Mouse (Mus musculus) hindbrain, embryonic 15.5 days (tissue): Measurements from ENCODE around the gene Acads. TPM values are rescaled to one million over a fixed set of nuclear protein-coding genes. Genes with fewer than 3 reads are reported as not detected.
"Not testable (repeated sequence)": the region's sequence is repeated elsewhere in the genome, so short reads cannot be mapped to it uniquely, and the experiment has no call there.

ENCODE experiments used
- ATAC-seq: fragments of 200-750 bp; cut with Nextera tagmentation; 2 replicates; pipeline ENCODE4 v1.8.0; 2017; ENCODE audit warnings: low read depth, moderate number of reproducible peaks, moderate TSS enrichment; ENCODE audit not compliant: low FRiP score
- H3K27ac ChIP-seq: fragments of 300-500 bp; sonication (generic); replicated peaks from 2 replicates; pipeline ENCODE4 v1.5.1; 2015; ENCODE audit warnings: mild to moderate bottlenecking, inconsistent platforms
- H3K27me3 ChIP-seq: fragments of 300-500 bp; sonication (generic); 2 replicates; pipeline ENCODE4 v1.6.1; 2015; ENCODE audit warnings: control low read depth, inconsistent platforms
- H3K36me3 ChIP-seq: fragments of 300-500 bp; sonication (generic); 2 replicates; pipeline ENCODE4 v1.6.1; 2015; ENCODE audit warnings: control low read depth, inconsistent platforms
- H3K4me1 ChIP-seq: fragments of 300-500 bp; sonication (generic); replicated peaks from 2 replicates; pipeline ENCODE4 v1.6.1; 2015; ENCODE audit warnings: control low read depth, inconsistent platforms
- H3K4me2 ChIP-seq: fragments of 300-500 bp; sonication (generic); 2 replicates; pipeline ENCODE4 v1.6.1; 2015; ENCODE audit warnings: moderate library complexity, mild to moderate bottlenecking, inconsistent platforms
- H3K4me3 ChIP-seq: fragments of 300-500 bp; sonication (generic); 2 replicates; pipeline ENCODE4 v1.5.1; 2015; ENCODE audit warnings: mild to moderate bottlenecking, inconsistent platforms
- H3K9ac ChIP-seq: fragments of 300-500 bp; sonication (generic); 2 replicates; pipeline ENCODE4 v1.6.1; 2015; ENCODE audit warnings: inconsistent platforms
- H3K9me3 ChIP-seq: fragments of 300-500 bp; sonication (generic); 2 replicates; pipeline ENCODE4 v1.6.1; 2016; ENCODE audit warnings: control low read depth, inconsistent platforms
- WGBS: fragments of 180-500 bp; shearing (Covaris S2); methylation state at CpG from one replicate; pipeline ENCODE4 v1.1.7; 2015; 5-methylcytosine and 5-hydroxymethylcytosine counted together
- polyA plus RNA-seq: library from polyadenylated mRNA; unstranded; fragments of >200 nt; fragmentation: Nextera tagmentation; extraction: Ambion mirVana; gene quantifications from 2 replicates; pipeline ENCODE4 v1.2.1, GENCODE M21; 2015

Gene Acads
- polyA plus RNA-seq, 1 experiment from 2014 or later: 23.1 TPM

- ATAC-seq: peak; percentile 97
- WGBS: under 1% methylated on average over 77 of the region's 78 CpGs
- Histone ChIP-seq H3K9me3 (no peaks in the 10 kb centered on the region), H3K4me2 (peak within 1 kb of the TSS; percentile 92), H3K4me1 (peaks cover 53% of the 10 kb centered on the region), H3K36me3 (no peaks in the 10 kb centered on the region), H3K27ac (peak within 1 kb of the TSS; percentile 98), H3K4me3 (peak within 1 kb of the TSS; percentile 76), H3K27me3 (no peaks in the 10 kb centered on the region), H3K9ac (peak within 1 kb of the TSS; percentile 81)
Measured at GRCm38 (mm10) chr5:115158040-115158983, 39.2 kb upstream of the Acads start, which contains the start of gene Mlec. Gene Mlec (minus strand): TSS chr5:115158179.

- no peaks in the 10 kb centered on the region for H3K27me3 ChIP-seq
- H3K4me3 ChIP-seq: peak overlapping the region; percentile 76
- no peak for ATAC-seq
- H3K27ac ChIP-seq: peak overlapping the region; percentile 98; the same call in 1 of the 2 replicates
- H3K9ac ChIP-seq: peak overlapping the region; percentile 81
- H3K4me2 ChIP-seq: peak overlapping the region; percentile 92
- H3K9me3 ChIP-seq: no peaks in the 10 kb centered on the region
- H3K36me3 ChIP-seq: no peaks in the 10 kb centered on the region
- 3% methylated on average over 26 of the region's 26 CpGs for WGBS
- peaks cover 64% of the 10 kb centered on the region for H3K4me1 ChIP-seq
Measured at GRCm38 (mm10) chr5:115156933-115157589, 37.9 kb upstream of the Acads start.

- Histone ChIP-seq H3K36me3 (no peaks in the 10 kb centered on the region), H3K27me3 (no peaks in the 10 kb centered on the region), H3K9me3 (no peaks in the 10 kb centered on the region), H3K9ac (peak overlapping the region; percentile 15; the same call in 1 of the 2 replicates), H3K27ac (no peak overlapping the region), H3K4me3 (peak overlapping the region; percentile 76), H3K4me1 (peaks cover 62% of the 10 kb centered on the region), H3K4me2 (peak overlapping the region; percentile 92)
- WGBS: 67% methylated on average over 7 of the region's 7 CpGs
- ATAC-seq: no peak
Measured at GRCm38 (mm10) chr5:115156401-115156800, 37.3 kb upstream of the Acads start.

GRCm38 (mm10) chr5:115155831-115156230, 36.7 kb upstream of the Acads start:
- H3K27ac ChIP-seq: no peak overlapping the region
- WGBS: 46% methylated on average over 5 of the region's 5 CpGs

GRCm38 (mm10) chr5:115155156-115155631, 36.0 kb upstream of the Acads start:
- Histone ChIP-seq H3K36me3 (peaks cover 5% of the 10 kb centered on the region), H3K4me2 (peak overlapping the region; percentile 92), H3K4me1 (peaks cover 60% of the 10 kb centered on the region), H3K9ac (no peak overlapping the region), H3K9me3 (no peaks in the 10 kb centered on the region), H3K27me3 (no peaks in the 10 kb centered on the region), H3K27ac (no peak overlapping the region), H3K4me3 (peak overlapping the region; percentile 8; the same call in 1 of the 2 replicates)
- 72% methylated on average over 13 of the region's 13 CpGs for WGBS
- no peak for ATAC-seq

More at GRCm38 (mm10) chr5:115155831-115156230, 36.7 kb upstream of the Acads start:
- Histone ChIP-seq H3K9me3 (no peaks in the 10 kb centered on the region), H3K4me2 (peak overlapping the region; percentile 92), H3K27me3 (no peaks in the 10 kb centered on the region), H3K9ac (peak overlapping the region; percentile 15; the same call in 1 of the 2 replicates), H3K4me1 (peaks cover 60% of the 10 kb centered on the region), H3K36me3 (no peaks in the 10 kb centered on the region), H3K4me3 (peak overlapping the region; percentile 5)
- no peak for ATAC-seq

GRCm38 (mm10) chr5:115152132-115152956, 33.2 kb upstream of the Acads start:
- Histone ChIP-seq H3K36me3 (peaks cover 27% of the 10 kb centered on the region), H3K9me3 (no peaks in the 10 kb centered on the region), H3K4me1 (peaks cover 52% of the 10 kb centered on the region), H3K4me3 (no peak overlapping the region), H3K4me2 (no peak overlapping the region), H3K9ac (no peak overlapping the region), H3K27me3 (no peaks in the 10 kb centered on the region), H3K27ac (no peak overlapping the region)
- WGBS: 68% methylated on average over 8 of the region's 8 CpGs
- ATAC-seq: no peak

GRCm38 (mm10) chr5:115151457-115151856, 32.3 kb upstream of the Acads start:
- H3K4me3 ChIP-seq: no peak overlapping the region
- no peak overlapping the region for H3K4me2 ChIP-seq
- 86% methylated on average over 13 of the region's 13 CpGs for WGBS
- no peaks in the 10 kb centered on the region for H3K9me3 ChIP-seq
- no peak overlapping the region for H3K9ac ChIP-seq
- H3K4me1 ChIP-seq: peaks cover 43% of the 10 kb centered on the region
- H3K27me3 ChIP-seq: no peaks in the 10 kb centered on the region
- H3K36me3 ChIP-seq: peaks cover 34% of the 10 kb centered on the region
- ATAC-seq: no peak
- H3K27ac ChIP-seq: no peak overlapping the region

GRCm38 (mm10) chr5:115150991-115151390, 31.8 kb upstream of the Acads start:
- 85% methylated on average over 5 of the region's 5 CpGs for WGBS
- no peaks in the 10 kb centered on the region for H3K27me3 ChIP-seq
- no peak overlapping the region for H3K4me3 ChIP-seq
- H3K4me2 ChIP-seq: no peak overlapping the region
- no peak overlapping the region for H3K27ac ChIP-seq
- peaks cover 37% of the 10 kb centered on the region for H3K36me3 ChIP-seq
- no peak overlapping the region for H3K9ac ChIP-seq
- no peaks in the 10 kb centered on the region for H3K9me3 ChIP-seq
- ATAC-seq: no peak
- peaks cover 39% of the 10 kb centered on the region for H3K4me1 ChIP-seq

- H3K36me3 ChIP-seq: peaks cover 40% of the 10 kb centered on the region
- H3K4me2 ChIP-seq: no peak overlapping the region
- no peak for ATAC-seq
- 94% methylated on average over 14 of the region's 14 CpGs for WGBS
- no peak overlapping the region for H3K9ac ChIP-seq
- no peaks in the 10 kb centered on the region for H3K9me3 ChIP-seq
- no peak overlapping the region for H3K4me3 ChIP-seq
- no peaks in the 10 kb centered on the region for H3K27me3 ChIP-seq
- peaks cover 27% of the 10 kb centered on the region for H3K4me1 ChIP-seq
- no peak overlapping the region for H3K27ac ChIP-seq
Measured at GRCm38 (mm10) chr5:115149675-115150459, 30.7 kb upstream of the Acads start.

GRCm38 (mm10) chr5:115148872-115149271, 29.7 kb upstream of the Acads start:
- ATAC-seq, H3K4me3 ChIP-seq, H3K27me3 ChIP-seq, H3K9me3 ChIP-seq, H3K27ac ChIP-seq, H3K9ac ChIP-seq, H3K4me2 ChIP-seq: not testable (repeated sequence)
- no CpG with 5 or more reads among the region's 1 CpGs for WGBS
- peaks cover 40% of the 10 kb centered on the region for H3K36me3 ChIP-seq
- H3K4me1 ChIP-seq: peaks cover 18% of the 10 kb centered on the region

GRCm38 (mm10) chr5:115148378-115148777, 29.2 kb upstream of the Acads start:
- no peak overlapping the region for H3K4me2 ChIP-seq
- 94% methylated on average over 8 of the region's 8 CpGs for WGBS
- H3K4me1 ChIP-seq: peaks cover 18% of the 10 kb centered on the region
- no peaks in the 10 kb centered on the region for H3K27me3 ChIP-seq
- no peak overlapping the region for H3K27ac ChIP-seq
- no peaks in the 10 kb centered on the region for H3K9me3 ChIP-seq
- peaks cover 40% of the 10 kb centered on the region for H3K36me3 ChIP-seq
- no peak for ATAC-seq
- no peak overlapping the region for H3K9ac ChIP-seq
- H3K4me3 ChIP-seq: no peak overlapping the region
